Mouse (Mus musculus): ENCODE results near the gene Agfg2. TPM values are rescaled to one million over a fixed set of nuclear protein-coding genes. Genes with fewer than 3 reads are reported as not detected.

The Agfg2 gene
- polyA plus RNA-seq, 1 experiment = 17.8 TPM

GRCm38 (mm10) chr5:137699850-137700249 is 15.3 kb upstream of the Agfg2 start:
- TF ChIP-seq CTCF (IDR thresholded peaks at IDR 0.05; ENCODE audit: borderline replicate concordance, extremely low read depth, insufficient read depth, insufficient read length) = no peak
- TF ChIP-seq POLR2A (IDR thresholded peaks at IDR 0.05; ENCODE audit: borderline replicate concordance, extremely low read depth, insufficient read depth, insufficient read length, poor library complexity, severe bottlenecking) = no peak
- no peak for DNase-seq (ENCODE audit: low read depth)

- no peak for TF ChIP-seq CTCF (IDR thresholded peaks at IDR 0.05; ENCODE audit: borderline replicate concordance, extremely low read depth, insufficient read depth, insufficient read length)
- TF ChIP-seq POLR2A (IDR thresholded peaks at IDR 0.05; ENCODE audit: borderline replicate concordance, extremely low read depth, insufficient read depth, insufficient read length, poor library complexity, severe bottlenecking) = no peak
- DNase-seq (ENCODE audit: low read depth) = no peak
These were observed 14.6 kb upstream of the Agfg2 start for GRCm38 (mm10) chr5:137699080-137699479.

GRCm38 (mm10) chr5:137695930-137696329 is 11.4 kb upstream of the Agfg2 start:
- DNase-seq (ENCODE audit: low read depth) = no peak
- TF ChIP-seq POLR2A (IDR thresholded peaks at IDR 0.05; ENCODE audit: borderline replicate concordance, extremely low read depth, insufficient read depth, insufficient read length, poor library complexity, severe bottlenecking) (no peak), CTCF (IDR thresholded peaks at IDR 0.05; ENCODE audit: borderline replicate concordance, extremely low read depth, insufficient read depth, insufficient read length) (no peak)

GRCm38 (mm10) chr5:137694796-137695195 is 10.3 kb upstream of the Agfg2 start:
- TF ChIP-seq POLR2A (IDR thresholded peaks at IDR 0.05; ENCODE audit: borderline replicate concordance, extremely low read depth, insufficient read depth, insufficient read length, poor library complexity, severe bottlenecking) (no peak), CTCF (IDR thresholded peaks at IDR 0.05; ENCODE audit: borderline replicate concordance, extremely low read depth, insufficient read depth, insufficient read length) (no peak)
- peak; percentile 51 for DNase-seq (ENCODE audit: low read depth)

GRCm38 (mm10) chr5:137691881-137692280 is 7.4 kb upstream of the Agfg2 start:
- DNase-seq (ENCODE audit: low read depth) = no peak
- TF ChIP-seq POLR2A (IDR thresholded peaks at IDR 0.05; ENCODE audit: borderline replicate concordance, extremely low read depth, insufficient read depth, insufficient read length, poor library complexity, severe bottlenecking) = no peak
- no peak for TF ChIP-seq CTCF (IDR thresholded peaks at IDR 0.05; ENCODE audit: borderline replicate concordance, extremely low read depth, insufficient read depth, insufficient read length)

- no peak for DNase-seq (ENCODE audit: low read depth)
- no peak for TF ChIP-seq POLR2A (IDR thresholded peaks at IDR 0.05; ENCODE audit: borderline replicate concordance, extremely low read depth, insufficient read depth, insufficient read length, poor library complexity, severe bottlenecking)
- TF ChIP-seq CTCF (IDR thresholded peaks at IDR 0.05; ENCODE audit: borderline replicate concordance, extremely low read depth, insufficient read depth, insufficient read length) = no peak
These were observed 6.0 kb upstream of the Agfg2 start for GRCm38 (mm10) chr5:137690531-137690930.

- TF ChIP-seq CTCF (IDR thresholded peaks at IDR 0.05; ENCODE audit: borderline replicate concordance, extremely low read depth, insufficient read depth, insufficient read length) (no peak), POLR2A (IDR thresholded peaks at IDR 0.05; ENCODE audit: borderline replicate concordance, extremely low read depth, insufficient read depth, insufficient read length, poor library complexity, severe bottlenecking) (no peak)
- no peak for DNase-seq (ENCODE audit: low read depth)
These were observed 5.4 kb upstream of the Agfg2 start for GRCm38 (mm10) chr5:137689974-137690373.

GRCm38 (mm10) chr5:137686127-137686790 is 1.7 kb upstream of the Agfg2 start:
- DNase-seq (ENCODE audit: low read depth) = no peak
- no peak for TF ChIP-seq POLR2A (IDR thresholded peaks at IDR 0.05; ENCODE audit: borderline replicate concordance, extremely low read depth, insufficient read depth, insufficient read length, poor library complexity, severe bottlenecking)
- no peak for TF ChIP-seq CTCF (IDR thresholded peaks at IDR 0.05; ENCODE audit: borderline replicate concordance, extremely low read depth, insufficient read depth, insufficient read length)

- TF ChIP-seq CTCF (IDR thresholded peaks at IDR 0.05; ENCODE audit: borderline replicate concordance, extremely low read depth, insufficient read depth, insufficient read length) = no peak
- TF ChIP-seq POLR2A (IDR thresholded peaks at IDR 0.05; ENCODE audit: borderline replicate concordance, extremely low read depth, insufficient read depth, insufficient read length, poor library complexity, severe bottlenecking) = no peak
- no peak for DNase-seq (ENCODE audit: low read depth)
These were observed 1.1 kb upstream of the Agfg2 start for GRCm38 (mm10) chr5:137685653-137686052.

- peak; percentile 30 for DNase-seq (ENCODE audit: low read depth)
- TF ChIP-seq POLR2A (IDR thresholded peaks at IDR 0.05; ENCODE audit: borderline replicate concordance, extremely low read depth, insufficient read depth, insufficient read length, poor library complexity, severe bottlenecking) (no peak), CTCF (IDR thresholded peaks at IDR 0.05; ENCODE audit: borderline replicate concordance, extremely low read depth, insufficient read depth, insufficient read length) (no peak)
These were observed 885 bp downstream of the Agfg2 start for GRCm38 (mm10) chr5:137683388-137684293.

- TF ChIP-seq POLR2A (IDR thresholded peaks at IDR 0.05; ENCODE audit: borderline replicate concordance, extremely low read depth, insufficient read depth, insufficient read length, poor library complexity, severe bottlenecking) (no peak), CTCF (IDR thresholded peaks at IDR 0.05; ENCODE audit: borderline replicate concordance, extremely low read depth, insufficient read depth, insufficient read length) (no peak)
- DNase-seq (ENCODE audit: low read depth) = no peak
These were observed 2.0 kb downstream of the Agfg2 start for GRCm38 (mm10) chr5:137682526-137682925.
